Mouse (Mus musculus): ENCODE measurements around the gene Gm6904.
"Not testable (repeated sequence)": the region's sequence is repeated elsewhere in the genome, so short reads cannot be mapped to it uniquely, and the experiment has no call there.

Gm6904 gene

GRCm38 (mm10) chr14:59260056-59260455, at the start of gene Gm6904:
TSS of gene Gm6904 (minus strand) at chr14:59260216.
- DNase-seq (ENCODE audit: low read depth, low spot score), result no peak

DNA sequence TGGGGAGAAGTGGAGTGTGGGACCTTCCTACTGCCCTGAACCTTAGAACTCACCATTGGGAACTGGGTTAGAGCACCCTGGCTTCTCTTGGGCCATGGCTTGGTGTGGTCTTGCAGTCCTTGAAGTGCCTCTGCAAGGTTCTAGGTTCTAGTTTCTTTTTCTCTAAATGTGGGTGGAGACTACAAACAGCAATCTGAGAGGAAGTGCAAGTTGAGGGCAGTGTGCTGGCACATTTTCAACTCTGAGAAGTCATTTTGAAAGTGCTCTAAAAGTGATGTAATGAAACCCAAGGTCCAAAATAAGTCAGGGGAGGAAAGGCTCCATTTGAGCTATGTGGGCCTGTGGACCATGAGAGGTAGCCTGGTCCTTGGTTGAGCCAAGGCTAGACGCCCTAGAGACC, 37.4 kb upstream of the Gm6904 start, which contains the start of gene Phf11a:
Gene Phf11a (minus strand): TSS at position 132 of the 400 bp plus-strand sequence.
- DNase-seq (ENCODE audit: low read depth, low spot score), result not testable (repeated sequence)

- DNase-seq (ENCODE audit: low read depth, low spot score), result not testable (repeated sequence)
Measured at GRCm38 (mm10) chr14:59291769-59292168, 31.8 kb upstream of the Gm6904 start.

DNA sequence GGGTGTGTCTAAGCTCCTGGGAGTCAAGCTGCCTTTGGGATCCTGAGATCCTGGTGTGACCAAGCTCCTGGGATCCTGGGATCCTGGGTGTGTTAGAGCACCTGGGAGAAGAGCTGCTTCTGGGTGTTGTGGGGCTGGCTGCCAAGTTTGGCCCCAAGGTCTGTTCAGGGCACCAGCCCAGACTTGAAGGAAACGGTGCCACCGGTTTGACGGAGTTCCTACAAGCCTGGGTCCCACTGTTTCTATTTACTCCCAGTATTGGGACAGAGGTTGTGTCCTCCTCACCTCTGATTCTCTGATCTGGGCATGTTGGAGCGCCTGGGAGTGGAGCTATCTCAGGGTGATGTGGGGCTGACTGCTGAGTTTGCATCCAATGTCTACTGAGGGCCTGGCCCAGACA, 14.9 kb upstream of the Gm6904 start:
- not testable (repeated sequence) for DNase-seq (ENCODE audit: low read depth, low spot score)

- DNase-seq (ENCODE audit: low read depth, low spot score), result not testable (repeated sequence)
Measured at GRCm38 (mm10) chr14:59255861-59256260, 4.2 kb downstream of the Gm6904 start.

- peak; percentile 3 for DNase-seq (ENCODE audit: low read depth, low spot score)
Measured at GRCm38 (mm10) chr14:59250350-59250749, 9.7 kb downstream of the Gm6904 start.

DNA sequence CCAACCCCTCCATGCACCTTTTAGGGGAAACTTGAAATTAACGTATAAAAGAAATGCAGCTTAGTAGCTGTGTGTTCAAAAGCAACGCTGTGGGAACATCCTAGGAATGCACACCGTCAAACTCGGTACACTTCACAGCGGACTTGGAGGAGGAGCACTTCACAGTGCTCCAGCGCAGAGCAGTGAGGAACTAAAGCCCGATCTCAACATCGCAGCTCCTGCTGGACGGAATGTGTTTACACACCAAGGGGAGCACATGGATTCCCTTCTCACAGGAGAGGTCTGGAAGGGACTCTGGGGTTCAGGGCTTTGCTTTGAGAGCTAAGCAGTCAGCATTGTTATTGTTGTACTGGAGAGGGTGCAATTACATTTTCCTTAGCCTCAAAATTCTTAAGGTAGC, 26.4 kb downstream of the Gm6904 start:
- peak; percentile 17 for DNase-seq (ENCODE audit: low read depth, low spot score)

- peak; percentile 9 for DNase-seq (ENCODE audit: low read depth, low spot score)
Measured at GRCm38 (mm10) chr14:59232003-59232402, 28.0 kb downstream of the Gm6904 start.

- DNase-seq (ENCODE audit: low read depth, low spot score), result no peak
Measured at GRCm38 (mm10) chr14:59230331-59230966, 29.6 kb downstream of the Gm6904 start.

GRCm38 (mm10) chr14:59229822-59230221, 30.2 kb downstream of the Gm6904 start:
- DNase-seq (ENCODE audit: low read depth, low spot score), result peak; percentile 11

GRCm38 (mm10) chr14:59226240-59226639, 33.8 kb downstream of the Gm6904 start:
- no peak for DNase-seq (ENCODE audit: low read depth, low spot score)

- DNase-seq (ENCODE audit: low read depth, low spot score), result no peak
Measured at GRCm38 (mm10) chr14:59219241-59219640, 40.8 kb downstream of the Gm6904 start.

DNA sequence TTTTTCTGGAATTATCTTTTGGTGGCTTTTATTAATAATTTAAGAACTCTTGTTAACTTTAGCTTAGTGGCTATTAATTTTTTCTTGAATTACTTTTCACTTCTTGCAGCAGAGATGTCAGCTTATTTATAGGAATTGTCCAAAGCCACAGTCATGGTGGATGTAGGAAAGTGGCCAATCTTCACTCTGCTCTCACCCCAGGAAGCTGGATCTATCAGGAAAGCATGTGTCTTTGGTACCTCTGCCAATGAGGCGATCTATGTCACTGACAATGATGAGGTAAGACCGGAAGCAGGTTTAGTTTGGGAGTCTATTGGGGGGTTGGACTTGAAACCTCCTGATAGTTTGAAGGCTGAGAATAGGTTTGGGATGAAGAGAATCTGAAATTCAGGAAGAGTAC, 50.2 kb downstream of the Gm6904 start:
- no peak for DNase-seq (ENCODE audit: low read depth, low spot score)

DNA sequence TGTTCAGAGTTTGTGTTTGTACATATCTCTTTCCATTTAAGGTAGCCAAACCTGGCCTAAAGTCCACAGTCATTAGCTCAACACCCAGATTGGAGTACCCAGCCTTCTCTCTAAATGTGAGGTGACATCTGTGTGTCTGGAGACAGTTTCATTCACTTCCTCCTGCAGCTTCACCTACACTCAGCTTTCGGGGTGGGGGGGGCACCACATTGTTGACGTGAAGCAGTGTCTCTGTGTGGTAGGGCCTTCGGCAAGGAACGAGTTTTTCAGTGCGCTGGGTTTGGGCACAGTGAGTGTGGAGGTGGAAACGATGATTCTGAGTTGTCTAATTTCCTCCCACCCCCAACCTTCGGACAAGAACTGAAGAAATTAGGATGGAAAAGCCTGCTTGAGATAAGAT, 51.0 kb downstream of the Gm6904 start:
- no peak for DNase-seq (ENCODE audit: low read depth, low spot score)

- DNase-seq (ENCODE audit: low read depth, low spot score), result no peak
Measured at GRCm38 (mm10) chr14:59205976-59206583, 53.9 kb downstream of the Gm6904 start.

DNA sequence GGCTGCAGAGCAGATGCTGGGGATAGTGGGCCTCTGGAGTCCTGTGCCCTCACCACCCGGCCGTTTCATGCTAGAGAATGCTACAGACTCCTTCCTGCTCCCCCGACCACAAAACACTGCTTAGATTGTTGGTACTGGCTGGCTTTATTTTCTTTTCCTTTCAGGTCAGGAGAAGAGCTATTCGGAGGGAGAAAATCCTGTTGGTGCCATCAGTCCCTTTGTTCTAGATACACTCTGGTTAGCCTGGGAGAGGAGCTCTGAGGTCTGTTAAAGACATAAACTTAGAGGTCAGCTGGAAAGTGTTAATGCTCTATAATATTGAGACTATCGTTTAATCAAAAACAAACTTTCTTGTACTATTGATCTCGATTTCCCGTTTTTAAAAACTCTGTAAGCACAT, 54.6 kb downstream of the Gm6904 start:
- no peak for DNase-seq (ENCODE audit: low read depth, low spot score)

- no peak for DNase-seq (ENCODE audit: low read depth, low spot score)
Measured at GRCm38 (mm10) chr14:59201604-59202215, 58.3 kb downstream of the Gm6904 start.

GRCm38 (mm10) chr14:59200711-59201603, 59.1 kb downstream of the Gm6904 start, which contains the start of gene Rcbtb1:
TSS of gene Rcbtb1 (plus strand) at chr14:59201209.
- peak; percentile 92 for DNase-seq (ENCODE audit: low read depth, low spot score)
